Mouse (Mus musculus): ENCODE data around the gene Antxr2.

Antxr2 gene

GRCm38 (mm10) chr5:97986656-97987294 lies 44.1 kb downstream of the Antxr2 start:
- no peak for DNase-seq

GRCm38 (mm10) chr5:97983375-97983774 lies 47.5 kb downstream of the Antxr2 start:
- peak in 1 of 2 experiments; percentile 7 for DNase-seq

GRCm38 (mm10) chr5:97980472-97980871 lies 50.4 kb downstream of the Antxr2 start:
- DNase-seq: peak; percentile 7 to 14

- DNase-seq: no peak
Observed at GRCm38 (mm10) chr5:97973293-97973692, 57.5 kb downstream of the Antxr2 start.

- DNase-seq: no peak
Observed at GRCm38 (mm10) chr5:97972029-97972428, 58.8 kb downstream of the Antxr2 start.

GRCm38 (mm10) chr5:97971236-97971635 lies 59.6 kb downstream of the Antxr2 start:
- no peak for DNase-seq

GRCm38 (mm10) chr5:97967044-97967443 lies 63.8 kb downstream of the Antxr2 start:
- DNase-seq: no peak

- no peak for DNase-seq
Observed at GRCm38 (mm10) chr5:97966101-97966500, 64.7 kb downstream of the Antxr2 start.

- no peak for DNase-seq
Observed at GRCm38 (mm10) chr5:97964444-97964843, 66.4 kb downstream of the Antxr2 start.

- DNase-seq: no peak
Observed at GRCm38 (mm10) chr5:97962512-97962911, 68.3 kb downstream of the Antxr2 start.

- no peak for DNase-seq
Observed at GRCm38 (mm10) chr5:97961786-97962185, 69.1 kb downstream of the Antxr2 start.

GRCm38 (mm10) chr5:97959651-97960050 lies 71.2 kb downstream of the Antxr2 start:
- no peak for DNase-seq

GRCm38 (mm10) chr5:97959010-97959409 lies 71.8 kb downstream of the Antxr2 start:
- no peak for DNase-seq

- DNase-seq: no peak
Observed at GRCm38 (mm10) chr5:97957501-97957900, 73.3 kb downstream of the Antxr2 start.

GRCm38 (mm10) chr5:97954193-97954772 lies 76.6 kb downstream of the Antxr2 start:
- DNase-seq: no peak

- no peak for DNase-seq
Observed at GRCm38 (mm10) chr5:97953241-97953920, 77.5 kb downstream of the Antxr2 start.

- DNase-seq: peak; percentile 13 to 16
Observed at GRCm38 (mm10) chr5:97947261-97947660, 83.6 kb downstream of the Antxr2 start.

- DNase-seq: no peak
Observed at GRCm38 (mm10) chr5:97946236-97946635, 84.6 kb downstream of the Antxr2 start.

GRCm38 (mm10) chr5:97935140-97936129 lies 95.4 kb downstream of the Antxr2 start:
- DNase-seq: peak; percentile 51 to 55

GRCm38 (mm10) chr5:97917654-97918053 lies 113.2 kb downstream of the Antxr2 start:
- DNase-seq: no peak

GRCm38 (mm10) chr5:97914890-97915289 lies 116.0 kb downstream of the Antxr2 start:
- no peak for DNase-seq

- DNase-seq: peak in 1 of 2 experiments; percentile 17
Observed at GRCm38 (mm10) chr5:97913901-97914300, 116.9 kb downstream of the Antxr2 start.

GRCm38 (mm10) chr5:97907482-97907881 lies 123.4 kb downstream of the Antxr2 start:
- peak in 1 of 2 experiments; percentile 12 for DNase-seq

All from B cell, adult 2 months (primary cell).